Mouse (Mus musculus) liver, postnatal 0 days (tissue): Measurements from ENCODE around the gene C1ra. TPM values are rescaled to one million over a fixed set of nuclear protein-coding genes. Genes with fewer than 3 reads are reported as not detected.
"Not testable (repeated sequence)": the region's sequence is repeated elsewhere in the genome, so short reads cannot be mapped to it uniquely, and the experiment has no call there.

Source experiments
- ATAC-seq: fragments of 200-750 bp; cut with Nextera tagmentation; 2 replicates; pipeline ENCODE4 v1.8.0; 2017; ENCODE audit warnings: mild to moderate bottlenecking, moderate library complexity
- DNase-seq: peaks from one replicate; pipeline ENCODE4 v3.0.0-alpha.2; 2016
- H3K27ac ChIP-seq: fragments of 300-500 bp; sonication (generic); 2 replicates; pipeline ENCODE4 v1.5.1; 2014; ENCODE audit warnings: antibody characterized with exemption, moderate library complexity, mild to moderate bottlenecking, low read depth
- H3K27me3 ChIP-seq: fragments of 300-500 bp; sonication (generic); 2 replicates; pipeline ENCODE4 v1.6.1; 2014; ENCODE audit warnings: low read length, control low read depth, mixed read lengths; ENCODE audit not compliant: insufficient read depth
- H3K36me3 ChIP-seq: fragments of 300-500 bp; sonication (generic); replicated peaks from 2 replicates; pipeline ENCODE4 v1.6.1; 2014; ENCODE audit warnings: mild to moderate bottlenecking, control low read depth, low read length, moderate library complexity, mixed read lengths; ENCODE audit not compliant: insufficient read depth
- H3K4me1 ChIP-seq: fragments of 300-500 bp; sonication (generic); 2 replicates; pipeline ENCODE4 v1.6.1; 2014; ENCODE audit warnings: antibody characterized with exemption, mild to moderate bottlenecking, control low read depth; ENCODE audit not compliant: insufficient read depth
- H3K4me2 ChIP-seq: fragments of 300-500 bp; sonication (generic); 2 replicates; pipeline ENCODE4 v1.6.1; 2014; ENCODE audit warnings: low read depth, mild to moderate bottlenecking, low read length, moderate library complexity, mixed read lengths
- H3K4me3 ChIP-seq: fragments of 300-500 bp; sonication (generic); 2 replicates; pipeline ENCODE4 v1.5.1; 2014; ENCODE audit warnings: low read depth, low read length
- H3K9ac ChIP-seq: fragments of 300-500 bp; sonication (generic); replicated peaks from 2 replicates; pipeline ENCODE4 v1.6.1; 2014; ENCODE audit warnings: mild to moderate bottlenecking, moderate library complexity
- H3K9me3 ChIP-seq: fragments of 300-500 bp; sonication (generic); 2 replicates; pipeline ENCODE4 v1.6.1; 2016; ENCODE audit warnings: mild to moderate bottlenecking, control low read depth, low read length, mixed read lengths
- CTCF ChIP-seq: sonication (generic); IDR thresholded peaks from 2 replicates; pipeline ENCODE4 v1.5.1; 2016; ENCODE audit warnings: antibody characterized with exemption, low read depth
- EP300 ChIP-seq: IDR thresholded peaks from 2 replicates; pipeline ENCODE4 v1.6.1; 2016; ENCODE audit warnings: antibody characterized with exemption, low read depth, mild to moderate bottlenecking
- WGBS: fragments of 180-500 bp; shearing (Covaris S2); extraction: QIAGEN DNeasy Blood & Tissue Kit; methylation state at CpG from one replicate; pipeline ENCODE4 v1.1.7; 2014; ENCODE audit not compliant: insufficient replicate concordance; 5-methylcytosine and 5-hydroxymethylcytosine counted together
- polyA plus RNA-seq: library from polyadenylated mRNA; unstranded; fragments of >200 nt; fragmentation: Nextera tagmentation; extraction: Ambion mirVana; gene quantifications from 2 replicates; pipeline ENCODE4 v1.2.1, GENCODE M21; 2015

C1ra gene
- polyA plus RNA-seq, 1 experiment from 2014 or later: 65.0 TPM

GRCm38 (mm10) chr6:124549023-124549550, 36.9 kb downstream of the C1ra start:
- Histone ChIP-seq H3K4me3 (no peak overlapping the region), H3K36me3 (no peaks in the 10 kb centered on the region), H3K9ac (no peak overlapping the region), H3K27ac (no peak overlapping the region), H3K9me3 (peaks cover 4% of the 10 kb centered on the region), H3K27me3 (no peaks in the 10 kb centered on the region), H3K4me2 (no peak overlapping the region), H3K4me1 (no peaks in the 10 kb centered on the region)
- DNase-seq (no peak), ATAC-seq (no peak)
- TF ChIP-seq CTCF (no peak), EP300 (no peak)
- WGBS: 74% methylated on average over 3 of the region's 3 CpGs

- DNase-seq: no peak
- WGBS: 73% methylated on average over 22 of the region's 22 CpGs
- Histone ChIP-seq H3K9me3 (peaks cover 4% of the 10 kb centered on the region), H3K36me3 (no peaks in the 10 kb centered on the region), H3K4me3 (no peak overlapping the region), H3K4me2 (no peak overlapping the region), H3K27me3 (no peaks in the 10 kb centered on the region), H3K27ac (no peak overlapping the region), H3K9ac (no peak overlapping the region), H3K4me1 (no peaks in the 10 kb centered on the region)
- TF ChIP-seq CTCF (no peak), EP300 (no peak)
- no peak for ATAC-seq
These were observed 40.6 kb downstream of the C1ra start for GRCm38 (mm10) chr6:124552766-124553165.

GRCm38 (mm10) chr6:124555956-124556355, 43.8 kb downstream of the C1ra start:
- WGBS: 64% methylated on average over 2 of the region's 2 CpGs
- not testable (repeated sequence) for H3K27ac ChIP-seq, H3K4me1 ChIP-seq, H3K27me3 ChIP-seq, H3K9me3 ChIP-seq, H3K36me3 ChIP-seq, H3K9ac ChIP-seq, H3K4me3 ChIP-seq, DNase-seq, H3K4me2 ChIP-seq, ATAC-seq

- not testable (repeated sequence) for DNase-seq, H3K9me3 ChIP-seq, ATAC-seq, H3K4me1 ChIP-seq, H3K36me3 ChIP-seq, H3K4me2 ChIP-seq, H3K4me3 ChIP-seq, H3K9ac ChIP-seq, H3K27ac ChIP-seq, H3K27me3 ChIP-seq
- 67% methylated on average over 4 of the region's 4 CpGs for WGBS
These were observed 49.0 kb downstream of the C1ra start for GRCm38 (mm10) chr6:124561156-124561555.

GRCm38 (mm10) chr6:124561611-124562010, 49.4 kb downstream of the C1ra start:
- H3K4me3 ChIP-seq, ATAC-seq, H3K36me3 ChIP-seq: not testable (repeated sequence)

GRCm38 (mm10) chr6:124570026-124570425, 57.8 kb downstream of the C1ra start, which contains the start of gene C1rb:
Gene C1rb (plus strand): TSS chr6:124570294.
- ATAC-seq: no peak

More at GRCm38 (mm10) chr6:124561611-124562010, 49.4 kb downstream of the C1ra start:
- H3K9ac ChIP-seq, H3K27me3 ChIP-seq, H3K4me1 ChIP-seq, H3K9me3 ChIP-seq, H3K27ac ChIP-seq, H3K4me2 ChIP-seq, DNase-seq: not testable (repeated sequence)
- WGBS: 79% methylated on average over 1 of the region's 2 CpGs

More at GRCm38 (mm10) chr6:124570026-124570425, 57.8 kb downstream of the C1ra start, which contains the start of gene C1rb:
- no peaks in the 10 kb centered on the region for H3K4me1 ChIP-seq
- WGBS: 4% methylated on average over 8 of the region's 8 CpGs
- no peak within 1 kb of the TSS for H3K4me2 ChIP-seq
- H3K27me3 ChIP-seq: no peaks in the 10 kb centered on the region
- H3K36me3 ChIP-seq: no peaks in the 10 kb centered on the region
- TF ChIP-seq EP300 (no peak), CTCF (peak; percentile 92)
- no peak within 1 kb of the TSS for H3K27ac ChIP-seq
- DNase-seq: peak; percentile 67
- H3K4me3 ChIP-seq: no peak within 1 kb of the TSS
- no peak within 1 kb of the TSS for H3K9ac ChIP-seq
- H3K9me3 ChIP-seq: no peaks in the 10 kb centered on the region

Other genes starting within 250 kb of the C1ra start
- gene Cd163, start 207.7 kb upstream of the C1ra start, polyA plus RNA-seq: 0.90 and 1.0 TPM in 2 replicates
- 31.6 and 32.5 TPM in 2 replicates for gene Pex5, start 97.3 kb upstream of the C1ra start, polyA plus RNA-seq
- 1.8 TPM in 2 replicates for gene Clstn3, start 47.6 kb upstream of the C1ra start, polyA plus RNA-seq
- 31.1 and 36.2 TPM in 2 replicates for gene C1rl, start 19.3 kb upstream of the C1ra start, polyA plus RNA-seq
- 118 and 130 TPM in 2 replicates for gene C1s1, start 30.0 kb downstream of the C1ra start, polyA plus RNA-seq
- gene C1rb, start 57.9 kb downstream of the C1ra start, polyA plus RNA-seq: not detected in 2 replicates
- 0.04 TPM in 1 of 2 replicates, not detected in the other for gene C1s2, start 123.7 kb downstream of the C1ra start, polyA plus RNA-seq
- gene Lpcat3, start 150.6 kb downstream of the C1ra start, polyA plus RNA-seq: 68.7 and 72.6 TPM in 2 replicates
- gene Emg1, start 199.8 kb downstream of the C1ra start, polyA plus RNA-seq: 93.2 and 96.9 TPM in 2 replicates
- 308 and 318 TPM in 2 replicates for gene Phb2, start 199.9 kb downstream of the C1ra start, polyA plus RNA-seq
- gene Ptpn6, start 226.3 kb downstream of the C1ra start, polyA plus RNA-seq: 39.2 and 45.1 TPM in 2 replicates
- gene Grcc10, start 229.0 kb downstream of the C1ra start, polyA plus RNA-seq: 148 and 157 TPM in 2 replicates
- gene Gm45234, start 243.6 kb downstream of the C1ra start, polyA plus RNA-seq: not detected in 2 replicates
- 1.8 and 1.9 TPM in 2 replicates for gene Atn1, start 244.1 kb downstream of the C1ra start, polyA plus RNA-seq